Mouse (Mus musculus): Measurements from ENCODE around the gene Ctbs.

DNA sequence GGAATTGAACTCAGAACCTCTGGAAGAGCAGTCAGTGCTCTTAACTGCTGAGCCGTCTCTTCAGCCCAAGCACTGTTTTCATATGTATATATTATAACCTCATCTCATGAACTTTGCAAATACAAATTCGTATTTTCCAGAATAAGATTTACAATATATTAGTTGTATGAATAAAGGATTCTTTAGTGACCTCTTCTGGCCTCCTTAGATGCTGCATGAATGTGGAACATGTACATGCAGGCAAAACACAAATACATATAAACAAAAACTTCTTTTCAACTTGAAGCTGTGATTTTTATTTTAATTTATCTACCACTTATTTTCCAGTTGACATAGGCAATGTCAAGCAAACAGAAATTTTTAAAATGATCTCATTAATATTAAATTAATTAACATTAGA is 32.4 kb downstream of the Ctbs start:
- peak; percentile 12; the same call in 1 of the 2 replicates for TF ChIP-seq CTCF (IDR thresholded peaks at IDR 0.05; ENCODE audit: low read depth)
- TF ChIP-seq EP300 (IDR thresholded peaks at IDR 0.05; ENCODE audit: low read depth): no peak

Measured in liver, embryonic 14.5 days (tissue).